Mouse (Mus musculus) testis, postnatal 14 days (tissue): Measurements from ENCODE around the gene Vmn1r93.
"Not testable (repeated sequence)": the region's sequence is repeated elsewhere in the genome, so short reads cannot be mapped to it uniquely, and the experiment has no call there.

ENCODE experiments used
- DNase-seq: peaks from one replicate; pipeline ENCODE4 v3.0.0; 2021; ENCODE audit warnings: low spot score

The Vmn1r93 gene

GRCm38 (mm10) chr7:20138988-20139387 is at the start of gene Vmn1r93:
Vmn1r93 (minus strand) TSS chr7:20139088.
- DNase-seq, result not testable (repeated sequence)

DNA sequence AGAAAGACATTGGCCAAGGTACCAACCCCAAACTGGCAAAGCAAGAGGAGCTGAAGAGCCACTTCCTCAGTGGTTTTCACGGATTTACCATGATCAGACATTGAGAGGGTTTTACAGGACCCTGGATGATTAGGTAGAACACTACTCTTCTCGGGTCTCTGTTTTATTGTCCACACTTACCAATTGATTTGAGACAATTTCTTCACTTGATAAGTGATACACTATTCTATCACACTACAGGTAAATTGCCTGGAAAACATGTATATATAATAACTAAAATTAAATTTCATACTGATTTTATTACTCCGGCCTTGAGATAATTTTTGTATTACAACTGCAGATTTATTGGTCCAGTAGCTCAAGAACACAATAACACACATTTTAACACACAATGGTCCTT is 29.4 kb upstream of the Vmn1r93 start, which contains the start of gene Vmn1r94:
TSS of gene Vmn1r94 (minus strand) at position 101 of the 400 bp plus-strand sequence.
- DNase-seq, result not testable (repeated sequence)

- DNase-seq, result not testable (repeated sequence)
Measured at GRCm38 (mm10) chr7:20122479-20122878, 16.4 kb downstream of the Vmn1r93 start, which contains the start of gene Gm16442. Gm16442 (minus strand) TSS chr7:20122579.

DNA sequence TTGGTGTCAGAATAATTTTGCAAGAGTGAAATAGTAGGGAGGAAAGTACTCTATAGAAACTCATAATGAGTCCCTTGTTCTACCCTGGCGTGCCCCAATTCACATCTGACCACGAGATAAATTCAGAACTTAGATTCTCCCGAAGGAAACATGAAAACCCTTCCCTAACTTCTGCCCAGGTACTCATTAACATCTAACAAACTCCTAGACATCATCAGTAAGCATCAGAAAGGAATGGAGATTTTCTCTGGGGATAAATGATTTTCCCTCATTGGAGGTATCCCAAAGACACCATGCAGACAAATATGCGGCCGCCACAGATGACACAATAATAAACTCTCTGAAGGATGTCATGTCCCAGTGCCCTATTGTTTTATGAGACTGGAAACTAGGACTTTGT is 39.5 kb downstream of the Vmn1r93 start, which contains the start of gene Vmn1r91:
TSS of gene Vmn1r91 (plus strand) at position 301 of the 400 bp plus-strand sequence.
- not testable (repeated sequence) for DNase-seq
